Mouse (Mus musculus): ENCODE measurements around the gene 1700020N01Rik. TPM values are rescaled to one million over a fixed set of nuclear protein-coding genes. Genes with fewer than 3 reads are reported as not detected.

The 1700020N01Rik gene
- polyA plus RNA-seq, 1 experiment from 2014 or later: 0.26 TPM

- Histone ChIP-seq H3K9ac (ENCODE audit: low read length) (peak overlapping the region; percentile 30; the same call in 1 of the 2 replicates), H3K27ac (ENCODE audit: low read length) (peak overlapping the region; percentile 79), H3K27me3 (ENCODE audit: control insufficient read depth, insufficient read depth, low read length) (no peaks in the 10 kb centered on the region), H3K36me3 (ENCODE audit: control insufficient read depth, insufficient read depth) (no peaks in the 10 kb centered on the region), H3K4me1 (ENCODE audit: control insufficient read depth, insufficient read depth, low read length) (peaks cover 23% of the 10 kb centered on the region), H3K4me2 (ENCODE audit: low read depth, low read length) (peak overlapping the region; percentile 36), H3K4me3 (ENCODE audit: low read length) (no peak overlapping the region), H3K9me3 (replicated peaks; ENCODE audit: control insufficient read depth, low read length) (0 out of 2 replicates have a peak, but pooled peaks cover 2% of the 10 kb centered on the region)
- no peak for ATAC-seq (replicated peaks; ENCODE audit: extremely low read depth, insufficient read depth, low FRiP score)
- 60% methylated on average over 5 of the region's 5 CpGs for WGBS
These were observed 77.2 kb downstream of the 1700020N01Rik start for GRCm38 (mm10) chr10:21670168-21670567.

Other genes starting within 250 kb of the 1700020N01Rik start
- 0.05 and 0.06 TPM in 2 replicates for gene Aldh8a1, start 215.9 kb upstream of the 1700020N01Rik start, polyA plus RNA-seq (2015; fragmentation: Nextera tagmentation; extraction: Ambion mirVana)

Data from heart, embryonic 16.5 days (tissue).